Mouse (Mus musculus): ENCODE results near the gene Inafm2. TPM values are rescaled to one million over a fixed set of nuclear protein-coding genes. Genes with fewer than 3 reads are reported as not detected.

Gene Inafm2
- polyA plus RNA-seq (2014; fragmentation: Nextera tagmentation; extraction: Ambion mirVana) = 34.1 and 35.4 TPM in 2 replicates

GRCm38 (mm10) chr2:118745232-118745884, at the start of gene Inafm2:
TSS of gene Inafm2 (plus strand) at chr2:118745758.
- Histone ChIP-seq H3K36me3 (ENCODE audit: control insufficient read depth, insufficient read depth, low read length) (0 out of 2 replicates have a peak, but pooled peaks cover 1% of the 10 kb centered on the region), H3K9ac (ENCODE audit: low read depth, low read length) (peak within 1 kb of the TSS; percentile 92), H3K4me1 (replicated peaks; ENCODE audit: control insufficient read depth, insufficient read depth, low read length) (peaks cover 6% of the 10 kb centered on the region), H3K9me3 (ENCODE audit: control insufficient read depth, low read length) (no peaks in the 10 kb centered on the region), H3K4me2 (replicated peaks; ENCODE audit: low read depth, low read length) (peak within 1 kb of the TSS; percentile 92), H3K4me3 (ENCODE audit: low read depth, low read length) (peak within 1 kb of the TSS; percentile 93), H3K27me3 (ENCODE audit: control insufficient read depth, insufficient read depth, low read length) (peaks cover 5% of the 10 kb centered on the region; the same call in 1 of the 2 replicates), H3K27ac (ENCODE audit: low read depth, low read length) (peak within 1 kb of the TSS; percentile 47; the same call in 1 of the 2 replicates)
- WGBS = 0% methylated on average over 30 of the region's 57 CpGs
- peak; percentile 93 for DNase-seq (ENCODE audit: low spot score)
- ATAC-seq (ENCODE audit: low FRiP score) = peak; percentile 90

DNA sequence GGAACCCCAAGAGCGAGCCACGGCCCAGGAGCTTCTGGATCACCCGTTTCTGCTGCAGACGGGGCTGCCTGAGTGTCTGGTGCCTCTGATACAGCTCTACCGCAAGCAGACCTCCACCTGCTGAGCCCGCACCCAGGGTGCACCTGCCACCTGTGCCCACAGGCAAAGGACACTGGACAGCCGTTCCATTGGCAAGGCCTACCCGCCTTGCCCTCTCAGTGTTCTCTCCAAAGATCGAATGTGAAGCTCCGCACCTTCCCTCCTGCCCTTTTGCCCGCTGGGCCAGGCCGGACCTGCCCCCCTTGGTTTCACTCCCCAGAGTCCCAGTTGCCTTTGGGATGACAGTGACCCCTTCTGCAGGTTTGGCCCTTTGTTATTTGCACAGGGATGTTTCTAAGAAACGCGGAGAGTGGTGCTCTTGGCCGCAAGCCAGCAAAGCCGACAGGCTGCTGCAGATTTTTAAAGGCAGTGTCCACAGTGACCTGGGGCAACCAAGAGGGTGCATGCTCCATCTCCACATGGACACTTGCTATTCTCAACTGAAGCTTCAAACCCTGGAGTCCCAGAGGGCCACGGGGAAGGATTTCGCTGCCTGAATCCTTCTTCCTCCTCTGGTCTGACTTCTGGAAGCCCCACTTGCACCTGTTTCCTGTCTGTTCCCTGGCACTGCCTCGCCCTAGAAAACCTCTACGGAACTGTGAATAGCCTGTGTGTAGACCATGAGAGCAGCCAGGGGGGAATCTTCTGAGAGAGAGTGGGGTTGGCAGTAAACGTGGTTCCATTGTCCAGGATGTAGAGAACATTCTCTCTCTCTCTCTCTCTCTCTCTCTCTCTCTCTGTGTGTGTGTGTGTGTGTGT, 48.9 kb upstream of the Inafm2 start:
- Histone ChIP-seq H3K27ac (ENCODE audit: low read depth, low read length) (no peak overlapping the region), H3K27me3 (ENCODE audit: control insufficient read depth, insufficient read depth, low read length) (peaks cover 40% of the 10 kb centered on the region), H3K36me3 (ENCODE audit: control insufficient read depth, insufficient read depth, low read length) (no peaks in the 10 kb centered on the region), H3K4me2 (replicated peaks; ENCODE audit: low read depth, low read length) (no peak overlapping the region), H3K9me3 (ENCODE audit: control insufficient read depth, low read length) (no peaks in the 10 kb centered on the region), H3K4me1 (replicated peaks; ENCODE audit: control insufficient read depth, insufficient read depth, low read length) (peaks cover 6% of the 10 kb centered on the region), H3K9ac (ENCODE audit: low read depth, low read length) (no peak overlapping the region), H3K4me3 (ENCODE audit: low read depth, low read length) (no peak overlapping the region)
- no peak for ATAC-seq (ENCODE audit: low FRiP score)
- DNase-seq (ENCODE audit: low spot score) = no peak
- WGBS = 49% methylated on average over 21 of the region's 21 CpGs

DNA sequence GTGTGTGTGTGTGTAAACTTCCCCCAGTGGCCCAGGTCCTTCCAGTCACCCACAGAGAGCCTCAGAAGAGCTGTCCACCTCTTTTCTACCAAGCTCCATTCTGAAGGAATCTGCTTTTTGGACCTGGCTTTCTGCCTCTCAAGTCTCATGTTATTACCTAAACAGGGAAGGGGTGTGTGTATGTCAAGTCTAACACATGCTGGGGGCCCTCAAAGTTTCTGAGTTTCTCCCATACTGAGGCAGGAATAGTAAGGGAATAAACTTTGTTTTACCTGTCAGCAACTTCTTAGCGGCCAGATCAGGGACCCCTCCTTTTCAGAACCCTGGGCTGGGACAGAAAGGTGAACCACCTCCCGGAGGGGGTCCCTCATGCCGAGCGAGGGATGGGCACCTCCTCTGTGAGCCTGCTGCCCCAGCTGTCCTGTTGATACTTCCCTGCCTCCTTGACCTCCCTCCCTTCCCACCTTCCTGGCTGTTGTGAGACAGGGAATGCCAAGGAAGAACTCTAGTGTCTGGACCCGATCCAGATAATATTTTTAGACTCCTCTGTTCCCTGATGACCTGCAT, 48.2 kb upstream of the Inafm2 start:
- no peaks in the 10 kb centered on the region for H3K9me3 ChIP-seq (ENCODE audit: control insufficient read depth, low read length)
- H3K4me3 ChIP-seq (ENCODE audit: low read depth, low read length) = no peak overlapping the region
- no peak overlapping the region for H3K4me2 ChIP-seq (replicated peaks; ENCODE audit: low read depth, low read length)
- no peak overlapping the region for H3K9ac ChIP-seq (ENCODE audit: low read depth, low read length)
- peaks cover 47% of the 10 kb centered on the region for H3K27me3 ChIP-seq (ENCODE audit: control insufficient read depth, insufficient read depth, low read length)
- WGBS = 37% methylated on average over 5 of the region's 5 CpGs
- H3K27ac ChIP-seq (ENCODE audit: low read depth, low read length) = no peak overlapping the region
- H3K36me3 ChIP-seq (ENCODE audit: control insufficient read depth, insufficient read depth, low read length) = no peaks in the 10 kb centered on the region
- DNase-seq (ENCODE audit: low spot score) = no peak
- no peak for ATAC-seq (ENCODE audit: low FRiP score)
- H3K4me1 ChIP-seq (replicated peaks; ENCODE audit: control insufficient read depth, insufficient read depth, low read length) = peaks cover 6% of the 10 kb centered on the region

- no peak overlapping the region for H3K9ac ChIP-seq (ENCODE audit: low read depth, low read length)
- H3K27ac ChIP-seq (ENCODE audit: low read depth, low read length) = no peak overlapping the region
- H3K9me3 ChIP-seq (ENCODE audit: control insufficient read depth, low read length) = no peaks in the 10 kb centered on the region
- H3K4me3 ChIP-seq (ENCODE audit: low read depth, low read length) = no peak overlapping the region
- H3K27me3 ChIP-seq (ENCODE audit: control insufficient read depth, insufficient read depth, low read length) = peaks cover 52% of the 10 kb centered on the region
- no peak overlapping the region for H3K4me2 ChIP-seq (replicated peaks; ENCODE audit: low read depth, low read length)
- no peaks in the 10 kb centered on the region for H3K36me3 ChIP-seq (ENCODE audit: control insufficient read depth, insufficient read depth, low read length)
- H3K4me1 ChIP-seq (replicated peaks; ENCODE audit: control insufficient read depth, insufficient read depth, low read length) = peaks cover 10% of the 10 kb centered on the region
- no peak for DNase-seq (ENCODE audit: low spot score)
- no peak for ATAC-seq (ENCODE audit: low FRiP score)
- WGBS = 36% methylated on average over 6 of the region's 7 CpGs
These were observed 47.6 kb upstream of the Inafm2 start for GRCm38 (mm10) chr2:118697955-118698354.

DNA sequence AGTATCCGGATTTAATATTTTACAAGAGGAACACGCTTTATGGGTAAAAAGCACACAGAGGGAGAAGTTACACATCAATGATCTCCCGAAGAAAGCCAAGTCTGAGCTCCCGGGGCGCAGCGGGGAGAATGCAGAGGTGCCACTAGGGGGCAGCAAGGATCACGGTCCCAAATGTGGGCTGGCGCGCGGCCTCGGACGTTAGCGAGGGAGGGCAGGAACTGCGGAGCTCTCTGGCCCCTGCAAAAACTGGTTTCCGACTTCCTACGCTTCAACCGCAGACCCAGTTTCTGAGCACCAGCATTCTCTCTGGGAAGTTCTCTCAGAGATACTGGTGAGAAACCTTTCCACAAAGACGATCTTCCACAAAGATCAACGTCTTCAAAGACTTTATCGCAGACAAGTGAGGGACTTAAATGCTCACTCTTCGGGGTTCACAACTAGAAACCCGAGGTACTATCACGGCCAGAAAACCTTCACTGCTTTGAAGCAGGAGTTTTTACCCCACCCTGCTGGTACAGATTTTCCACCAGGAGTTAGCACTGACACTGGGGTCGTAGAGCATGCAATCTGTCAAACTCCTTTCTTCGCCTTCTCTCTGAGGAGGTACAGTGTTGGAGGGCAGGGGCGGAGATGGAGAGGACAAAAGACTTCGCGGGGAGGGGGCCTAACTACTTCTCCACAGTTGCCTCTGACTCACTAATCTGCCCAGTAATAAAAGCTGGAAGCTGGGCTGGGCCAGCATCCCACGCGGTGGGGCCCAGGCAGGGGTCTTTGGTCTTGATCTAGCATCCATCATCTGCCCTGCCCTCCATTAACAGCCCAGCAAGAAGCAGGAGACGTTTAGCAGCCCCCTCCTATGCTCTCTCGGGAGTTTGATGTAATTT, 45.1 kb upstream of the Inafm2 start:
- no peak overlapping the region for H3K9ac ChIP-seq (ENCODE audit: low read depth, low read length)
- peaks cover 77% of the 10 kb centered on the region for H3K27me3 ChIP-seq (ENCODE audit: control insufficient read depth, insufficient read depth, low read length)
- H3K4me3 ChIP-seq (ENCODE audit: low read depth, low read length) = peak overlapping the region; percentile 1; the same call in 1 of the 2 replicates
- peak; percentile 52 for ATAC-seq (ENCODE audit: low FRiP score)
- under 1% methylated on average over 32 of the region's 32 CpGs for WGBS
- H3K27ac ChIP-seq (ENCODE audit: low read depth, low read length) = no peak overlapping the region
- H3K4me1 ChIP-seq (replicated peaks; ENCODE audit: control insufficient read depth, insufficient read depth, low read length) = peaks cover 18% of the 10 kb centered on the region
- H3K9me3 ChIP-seq (ENCODE audit: control insufficient read depth, low read length) = no peaks in the 10 kb centered on the region
- H3K4me2 ChIP-seq (replicated peaks; ENCODE audit: low read depth, low read length) = peak overlapping the region; percentile 37
- DNase-seq (ENCODE audit: low spot score) = peak; percentile 93
- H3K36me3 ChIP-seq (ENCODE audit: control insufficient read depth, insufficient read depth, low read length) = no peaks in the 10 kb centered on the region

GRCm38 (mm10) chr2:118701161-118701560, 44.4 kb upstream of the Inafm2 start:
- H3K4me1 ChIP-seq (replicated peaks; ENCODE audit: control insufficient read depth, insufficient read depth, low read length) = peaks cover 18% of the 10 kb centered on the region
- no peaks in the 10 kb centered on the region for H3K36me3 ChIP-seq (ENCODE audit: control insufficient read depth, insufficient read depth, low read length)
- no peak overlapping the region for H3K4me3 ChIP-seq (ENCODE audit: low read depth, low read length)
- DNase-seq (ENCODE audit: low spot score) (no peak), ATAC-seq (ENCODE audit: low FRiP score) (no peak)
- whole genome bisulfite sequencing = 4% methylated on average over 5 of the region's 5 CpGs
- H3K27ac ChIP-seq (ENCODE audit: low read depth, low read length) = no peak overlapping the region
- peaks cover 83% of the 10 kb centered on the region for H3K27me3 ChIP-seq (ENCODE audit: control insufficient read depth, insufficient read depth, low read length)
- no peak overlapping the region for H3K4me2 ChIP-seq (replicated peaks; ENCODE audit: low read depth, low read length)
- no peak overlapping the region for H3K9ac ChIP-seq (ENCODE audit: low read depth, low read length)
- H3K9me3 ChIP-seq (ENCODE audit: control insufficient read depth, low read length) = no peaks in the 10 kb centered on the region

GRCm38 (mm10) chr2:118701971-118702882, 43.3 kb upstream of the Inafm2 start:
- Histone ChIP-seq H3K27ac (ENCODE audit: low read depth, low read length) (no peak overlapping the region), H3K4me2 (replicated peaks; ENCODE audit: low read depth, low read length) (peak overlapping the region; percentile 74), H3K36me3 (ENCODE audit: control insufficient read depth, insufficient read depth, low read length) (no peaks in the 10 kb centered on the region), H3K27me3 (ENCODE audit: control insufficient read depth, insufficient read depth, low read length) (peaks cover 84% of the 10 kb centered on the region), H3K9ac (ENCODE audit: low read depth, low read length) (no peak overlapping the region), H3K9me3 (ENCODE audit: control insufficient read depth, low read length) (no peaks in the 10 kb centered on the region), H3K4me3 (ENCODE audit: low read depth, low read length) (peak overlapping the region; percentile 38), H3K4me1 (replicated peaks; ENCODE audit: control insufficient read depth, insufficient read depth, low read length) (peaks cover 18% of the 10 kb centered on the region)
- WGBS = 2% methylated on average over 51 of the region's 51 CpGs
- ATAC-seq (ENCODE audit: low FRiP score) (peak; percentile 28), DNase-seq (ENCODE audit: low spot score) (peak; percentile 59)

Measured in hindbrain, embryonic 11.5 days (tissue).